Mouse (Mus musculus) splenic B cell, adult 2 months (primary cell): ENCODE data around the gene Usp3.

Source experiments
- DNase-seq: peaks from one replicate; pipeline ENCODE4 v3.0.0-alpha.2; 2011; ENCODE audit warnings: low read depth, low spot score
- H3K27me3 ChIP-seq: 2 replicates; pipeline ENCODE4 v1.6.1; 2012; ENCODE audit warnings: mild to moderate bottlenecking, low read length, moderate library complexity, mixed read lengths; ENCODE audit not compliant: control insufficient read depth, poor library complexity, insufficient read depth, severe bottlenecking
- H3K36me3 ChIP-seq: 2 replicates; pipeline ENCODE4 v1.6.1; 2012; ENCODE audit warnings: mild to moderate bottlenecking, low read length, moderate library complexity, mixed read lengths; ENCODE audit not compliant: control insufficient read depth, poor library complexity, insufficient read depth, severe bottlenecking

Usp3 gene

GRCm38 (mm10) chr9:66592708-66593612 is at the start of gene Usp3:
TSS of gene Usp3 (minus strand) at chr9:66593142.
- no peaks in the 10 kb centered on the region for H3K36me3 ChIP-seq
- peak; percentile 97 for DNase-seq
- no peaks in the 10 kb centered on the region for H3K27me3 ChIP-seq

- H3K27me3 ChIP-seq, result no peaks in the 10 kb centered on the region
- no peaks in the 10 kb centered on the region for H3K36me3 ChIP-seq
- DNase-seq, result no peak
These were observed 47.5 kb upstream of the Usp3 start for GRCm38 (mm10) chr9:66640491-66640890.

GRCm38 (mm10) chr9:66639626-66640025 is 46.7 kb upstream of the Usp3 start:
- Histone ChIP-seq H3K36me3 (no peaks in the 10 kb centered on the region), H3K27me3 (no peaks in the 10 kb centered on the region)
- DNase-seq, result no peak

- H3K27me3 ChIP-seq, result no peaks in the 10 kb centered on the region
- peak; percentile 32 for DNase-seq
- H3K36me3 ChIP-seq, result no peaks in the 10 kb centered on the region
These were observed 39.5 kb upstream of the Usp3 start for GRCm38 (mm10) chr9:66632441-66632840.

- H3K36me3 ChIP-seq, result no peaks in the 10 kb centered on the region
- no peaks in the 10 kb centered on the region for H3K27me3 ChIP-seq
- DNase-seq, result no peak
These were observed 38.0 kb upstream of the Usp3 start for GRCm38 (mm10) chr9:66630931-66631330.

GRCm38 (mm10) chr9:66626661-66627060 is 33.7 kb upstream of the Usp3 start:
- Histone ChIP-seq H3K36me3 (no peaks in the 10 kb centered on the region), H3K27me3 (no peaks in the 10 kb centered on the region)
- DNase-seq, result no peak

- no peak for DNase-seq
These were observed 33.1 kb upstream of the Usp3 start for GRCm38 (mm10) chr9:66625974-66626530.

GRCm38 (mm10) chr9:66624873-66625272 is 31.9 kb upstream of the Usp3 start:
- H3K27me3 ChIP-seq, result no peaks in the 10 kb centered on the region

More at GRCm38 (mm10) chr9:66625974-66626530, 33.1 kb upstream of the Usp3 start:
- H3K36me3 ChIP-seq, result no peaks in the 10 kb centered on the region
- no peaks in the 10 kb centered on the region for H3K27me3 ChIP-seq

GRCm38 (mm10) chr9:66623627-66624026 is 30.7 kb upstream of the Usp3 start:
- no peak for DNase-seq
- Histone ChIP-seq H3K27me3 (no peaks in the 10 kb centered on the region), H3K36me3 (no peaks in the 10 kb centered on the region)

More at GRCm38 (mm10) chr9:66624873-66625272, 31.9 kb upstream of the Usp3 start:
- H3K36me3 ChIP-seq, result no peaks in the 10 kb centered on the region
- DNase-seq, result no peak

GRCm38 (mm10) chr9:66620581-66620981 is 27.6 kb upstream of the Usp3 start:
- Histone ChIP-seq H3K36me3 (no peaks in the 10 kb centered on the region), H3K27me3 (no peaks in the 10 kb centered on the region)
- no peak for DNase-seq

- no peak for DNase-seq
- Histone ChIP-seq H3K27me3 (no peaks in the 10 kb centered on the region), H3K36me3 (no peaks in the 10 kb centered on the region)
These were observed 27.1 kb upstream of the Usp3 start for GRCm38 (mm10) chr9:66620055-66620454.

- Histone ChIP-seq H3K27me3 (no peaks in the 10 kb centered on the region), H3K36me3 (no peaks in the 10 kb centered on the region)
- DNase-seq, result peak; percentile 29
These were observed 24.9 kb upstream of the Usp3 start for GRCm38 (mm10) chr9:66617812-66618211.

- Histone ChIP-seq H3K27me3 (no peaks in the 10 kb centered on the region), H3K36me3 (no peaks in the 10 kb centered on the region)
- DNase-seq, result no peak
These were observed 23.9 kb upstream of the Usp3 start for GRCm38 (mm10) chr9:66616858-66617257.

- peak; percentile 77 for DNase-seq
- H3K27me3 ChIP-seq, result no peaks in the 10 kb centered on the region
These were observed 22.2 kb upstream of the Usp3 start for GRCm38 (mm10) chr9:66615141-66615540.

GRCm38 (mm10) chr9:66614547-66614946 is 21.6 kb upstream of the Usp3 start:
- no peak for DNase-seq
- H3K36me3 ChIP-seq, result no peaks in the 10 kb centered on the region

More at GRCm38 (mm10) chr9:66615141-66615540, 22.2 kb upstream of the Usp3 start:
- no peaks in the 10 kb centered on the region for H3K36me3 ChIP-seq

More at GRCm38 (mm10) chr9:66614547-66614946, 21.6 kb upstream of the Usp3 start:
- H3K27me3 ChIP-seq, result no peaks in the 10 kb centered on the region
